ENCODE assay signal across 12 mouse cellular contexts in genomic region chr13:98124113-98124745, GRCm38 (mm10).
DNase-seq lines count a peak whose midpoint lies in the region; ATAC-seq lines count a peak whose summit lies in the region.
"Had no signal": no experiment of that assay in that cellular context is flagged by ENCODE, and none has a peak within 500 bp of the region (broad histone marks: within the 10 kb centered on the region; RNA-seq: fewer than 3 reads in every experiment).

No protein-coding gene starts in this region.

- H3K4me1 ChIP-seq in midbrain, embryonic 11.5 days (ENCODE audit: control insufficient read depth, insufficient read depth, low read length): no peaks in the 10 kb centered on the region; the same call in none of the 2 replicates
- peaks cover 9% of the 10 kb centered on the region; the same call in 1 of the 2 replicates for H3K4me1 ChIP-seq in midbrain, embryonic 10.5 days
- H3K4me1 ChIP-seq in liver, embryonic 15.5 days (replicated peaks): peaks cover 10% of the 10 kb centered on the region
- H3K4me1 ChIP-seq in forebrain, embryonic 10.5 days: peaks cover 21% of the 10 kb centered on the region
- H3K4me1 ChIP-seq: neural tube, embryonic 15.5 days had no signal

- H3K4me3 ChIP-seq in midbrain, embryonic 11.5 days (ENCODE audit: low read depth, low read length): no peak overlapping the region
- no peak overlapping the region for H3K4me3 ChIP-seq in midbrain, embryonic 10.5 days
- H3K4me3 ChIP-seq in liver, embryonic 15.5 days (replicated peaks): no peak overlapping the region
- no peak overlapping the region for H3K4me3 ChIP-seq in forebrain, embryonic 10.5 days
- H3K4me3 ChIP-seq: embryonic facial prominence, embryonic 15.5 days; neural tube, embryonic 15.5 days had no signal

- no peak overlapping the region for H3K27ac ChIP-seq in midbrain, embryonic 11.5 days (ENCODE audit: low read depth, low read length)
- no peak overlapping the region for H3K27ac ChIP-seq in midbrain, embryonic 10.5 days (replicated peaks)
- no peak overlapping the region for H3K27ac ChIP-seq in liver, embryonic 15.5 days (replicated peaks)
- H3K27ac ChIP-seq in forebrain, embryonic 10.5 days: no peak overlapping the region
- H3K27ac ChIP-seq: embryonic facial prominence, embryonic 15.5 days; hindbrain, embryonic 14.5 days; neural tube, embryonic 15.5 days had no signal

- H3K4me2 ChIP-seq in midbrain, embryonic 11.5 days: no peak overlapping the region
- peak overlapping the region; percentile 19 for H3K4me2 ChIP-seq in liver, embryonic 15.5 days
- H3K4me2 ChIP-seq: embryonic facial prominence, embryonic 15.5 days; hindbrain, embryonic 14.5 days; neural tube, embryonic 15.5 days had no signal

- no peaks in the 10 kb centered on the region for H3K36me3 ChIP-seq in midbrain, embryonic 11.5 days (ENCODE audit: control insufficient read depth, insufficient read depth, low read length)
- H3K36me3 ChIP-seq in midbrain, embryonic 10.5 days: no peaks in the 10 kb centered on the region
- no peaks in the 10 kb centered on the region for H3K36me3 ChIP-seq in liver, embryonic 15.5 days (replicated peaks)
- no peaks in the 10 kb centered on the region for H3K36me3 ChIP-seq in forebrain, embryonic 10.5 days (replicated peaks)
- H3K36me3 ChIP-seq: embryonic facial prominence, embryonic 15.5 days; neural tube, embryonic 15.5 days had no signal

- ATAC-seq in midbrain, embryonic 11.5 days (ENCODE audit: low FRiP score): no peak
- ATAC-seq in common myeloid progenitor, adult 5-6 weeks (replicated peaks; ENCODE audit: low read depth, poor library complexity, severe bottlenecking): peak; percentile 91
- ATAC-seq in liver, embryonic 15.5 days (ENCODE audit: insufficient read depth): peak; percentile 49

- no peaks in the 10 kb centered on the region for H3K9me3 ChIP-seq in midbrain, embryonic 11.5 days (ENCODE audit: control insufficient read depth, low read length)
- no peaks in the 10 kb centered on the region for H3K9me3 ChIP-seq in midbrain, embryonic 10.5 days (replicated peaks)
- H3K9me3 ChIP-seq in liver, embryonic 15.5 days (replicated peaks): no peaks in the 10 kb centered on the region
- no peaks in the 10 kb centered on the region for H3K9me3 ChIP-seq in forebrain, embryonic 10.5 days
- H3K9me3 ChIP-seq: embryonic facial prominence, embryonic 15.5 days; neural tube, embryonic 15.5 days had no signal

- peak; percentile 62 for DNase-seq in midbrain, embryonic 11.5 days (ENCODE audit: low spot score, missing footprints)
- DNase-seq in midbrain, embryonic 10.5 days (ENCODE audit: low spot score): no peak
- DNase-seq in forebrain, embryonic 10.5 days (ENCODE audit: extremely low spot score, low spot score): no peak
- DNase-seq in adrenal gland, postnatal 4 days (ENCODE audit: low spot score in 2 of 2): no peak
- DNase-seq in kidney, postnatal 10 days: no peak
- DNase-seq: cerebellum, adult 11-12 months; lung, postnatal 10 days had no signal

- WGBS in midbrain, embryonic 11.5 days: 82% methylated on average over 14 of the region's 14 CpGs
- WGBS in midbrain, embryonic 10.5 days: 84% methylated on average over 14 of the region's 14 CpGs
- WGBS in liver, embryonic 15.5 days (ENCODE audit: insufficient replicate concordance): 8% methylated on average over 14 of the region's 14 CpGs
- WGBS in forebrain, embryonic 10.5 days: 86% methylated on average over 14 of the region's 14 CpGs

- H3K9ac ChIP-seq in midbrain, embryonic 11.5 days (ENCODE audit: low read length): no peak overlapping the region
- H3K9ac ChIP-seq in liver, embryonic 15.5 days: no peak overlapping the region
- H3K9ac ChIP-seq: embryonic facial prominence, embryonic 15.5 days; hindbrain, embryonic 14.5 days; neural tube, embryonic 15.5 days had no signal

- H3K27me3 ChIP-seq in midbrain, embryonic 11.5 days (ENCODE audit: control insufficient read depth, insufficient read depth, low read length): no peaks in the 10 kb centered on the region
- no peaks in the 10 kb centered on the region for H3K27me3 ChIP-seq in midbrain, embryonic 10.5 days (ENCODE audit: low read depth, poor library complexity, severe bottlenecking)
- no peaks in the 10 kb centered on the region for H3K27me3 ChIP-seq in liver, embryonic 15.5 days
- H3K27me3 ChIP-seq in forebrain, embryonic 10.5 days (ENCODE audit: poor library complexity, severe bottlenecking): no peaks in the 10 kb centered on the region
- H3K27me3 ChIP-seq: embryonic facial prominence, embryonic 15.5 days; neural tube, embryonic 15.5 days had no signal
